Mouse (Mus musculus): ENCODE measurements around the gene Rfpl4b.
A peak's percentile ranks its signal among the peaks of the same experiment; 100 is the strongest.

GRCm38 (mm10) chr10:38848884-38849499 lies 27.4 kb upstream of the Rfpl4b start:
- TF ChIP-seq POLR2A (IDR thresholded peaks at IDR 0.05; ENCODE audit: low read depth, low read length) (no peak), CTCF (IDR thresholded peaks at IDR 0.05; ENCODE audit: borderline replicate concordance, insufficient read depth, low read length) (peak; percentile 81)
